Mouse (Mus musculus): ENCODE measurements around the gene Ndufaf2. TPM values are rescaled to one million over a fixed set of nuclear protein-coding genes. Genes with fewer than 3 reads are reported as not detected.
A peak's percentile ranks its signal among the peaks of the same experiment; 100 is the strongest.

Ndufaf2 gene
- polyA plus RNA-seq, 1 experiment: 2.0 TPM

DNA sequence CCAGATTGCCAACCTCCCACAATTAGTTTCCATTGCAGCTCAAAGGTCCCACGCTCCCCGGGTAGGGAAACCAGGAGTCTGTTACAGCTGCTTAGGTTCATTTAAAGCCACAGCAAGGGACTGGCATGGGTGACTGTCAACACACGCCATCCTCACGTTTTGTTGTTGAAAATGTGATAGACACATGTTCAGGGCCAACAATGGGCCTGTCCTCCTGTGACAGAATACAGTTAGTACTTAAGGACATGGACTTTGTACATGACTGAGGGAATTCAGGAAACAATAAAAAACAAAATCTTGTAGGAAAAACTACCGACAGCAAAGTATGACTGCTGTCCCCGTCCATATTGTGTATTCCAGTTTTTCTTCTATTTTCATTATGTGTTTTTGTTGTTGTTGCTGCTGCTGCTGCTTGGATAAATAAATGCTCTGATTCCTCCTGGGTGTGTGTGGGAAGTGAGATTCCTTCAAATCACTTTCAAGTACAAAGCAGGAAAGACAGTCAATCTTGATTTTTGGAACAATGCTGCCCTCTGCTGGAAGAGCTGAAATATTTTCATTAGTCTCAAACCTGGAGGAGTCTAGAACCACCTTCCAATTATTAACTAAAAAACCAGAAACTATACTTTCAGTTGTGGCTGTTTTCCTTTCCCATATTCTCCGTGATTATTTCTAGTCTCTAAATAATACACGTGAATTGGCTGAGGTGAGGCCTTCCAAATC lies 5.6 kb downstream of the Ndufaf2 start:
- WGBS: 74% methylated on average over 8 of the region's 8 CpGs
- H3K4me1 ChIP-seq (ENCODE audit: control insufficient read depth, insufficient read depth, insufficient read length): no peaks in the 10 kb centered on the region
- DNase-seq (ENCODE audit: low read depth in 1 of 2, low spot score in 2 of 2): peak in 1 of 2 experiments; percentile 44
- no peak for TF ChIP-seq CTCF (IDR thresholded peaks at IDR 0.05; ENCODE audit: extremely low read depth, insufficient read depth, insufficient read length, insufficient replicate concordance)
- no peak for TF ChIP-seq POLR2A (IDR thresholded peaks at IDR 0.05; ENCODE audit: low read depth, low read length)
- no peak overlapping the region for H3K4me3 ChIP-seq (ENCODE audit: extremely low read depth, insufficient read depth, insufficient read length)
- no peaks in the 10 kb centered on the region for H3K36me3 ChIP-seq (ENCODE audit: control insufficient read depth, insufficient read depth, low read length)
- no peaks in the 10 kb centered on the region for H3K27me3 ChIP-seq (ENCODE audit: control insufficient read depth, insufficient read depth, low read length)
- H3K27ac ChIP-seq (ENCODE audit: insufficient read depth, low read length): no peak overlapping the region

DNA sequence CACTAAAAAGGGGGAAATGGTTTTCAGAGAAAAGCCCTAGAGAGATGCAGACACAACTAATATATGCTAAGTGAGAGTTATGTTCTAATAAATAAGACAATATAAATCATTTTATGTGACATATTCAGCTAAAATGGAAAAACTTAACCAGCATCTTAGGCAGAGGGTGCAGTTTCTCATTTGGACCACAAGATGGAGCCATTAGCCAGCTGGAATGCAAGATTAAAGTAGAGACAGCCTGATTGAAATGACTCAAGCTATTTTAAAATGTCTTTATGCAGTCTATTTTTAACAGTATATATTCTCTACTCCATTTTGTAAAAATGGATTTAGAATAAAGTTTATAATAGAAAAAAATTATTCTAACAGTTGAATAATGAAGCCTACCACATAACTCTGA lies 6.6 kb downstream of the Ndufaf2 start:
- Histone ChIP-seq H3K4me3 (ENCODE audit: extremely low read depth, insufficient read depth, insufficient read length) (no peak overlapping the region), H3K27ac (ENCODE audit: insufficient read depth, low read length) (no peak overlapping the region), H3K36me3 (ENCODE audit: control insufficient read depth, insufficient read depth, low read length) (no peaks in the 10 kb centered on the region), H3K27me3 (ENCODE audit: control insufficient read depth, insufficient read depth, low read length) (no peaks in the 10 kb centered on the region), H3K4me1 (ENCODE audit: control insufficient read depth, insufficient read depth, insufficient read length) (no peaks in the 10 kb centered on the region)
- DNase-seq (ENCODE audit: low read depth in 1 of 2, low spot score in 2 of 2): no peak
- TF ChIP-seq CTCF (IDR thresholded peaks at IDR 0.05; ENCODE audit: extremely low read depth, insufficient read depth, insufficient read length, insufficient replicate concordance): peak; percentile 21; the same call in 1 of the 2 replicates
- TF ChIP-seq POLR2A (IDR thresholded peaks at IDR 0.05; ENCODE audit: low read depth, low read length): no peak

DNA sequence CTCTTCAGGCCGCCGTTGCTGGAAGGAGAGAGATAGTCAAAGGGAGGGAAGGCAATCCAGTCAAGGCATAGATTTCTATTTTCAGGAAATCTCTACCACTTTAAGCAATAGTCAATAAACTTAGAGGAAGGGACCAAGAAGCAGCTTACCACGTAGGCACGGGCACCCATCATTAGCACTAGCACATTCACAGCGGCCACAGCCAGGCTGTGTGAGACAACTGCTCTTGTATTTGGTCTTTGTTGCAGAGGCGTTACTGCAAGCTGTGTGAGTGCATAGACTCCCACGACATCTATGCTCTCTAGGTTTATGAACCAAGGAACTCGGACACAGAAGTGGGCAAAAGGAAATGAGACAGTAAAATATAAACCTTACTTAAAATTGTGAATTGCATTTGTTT lies 14.3 kb downstream of the Ndufaf2 start:
- H3K4me3 ChIP-seq (ENCODE audit: extremely low read depth, insufficient read depth, insufficient read length): no peak overlapping the region
- H3K36me3 ChIP-seq (ENCODE audit: control insufficient read depth, insufficient read depth, low read length): no peaks in the 10 kb centered on the region
- 95% methylated on average over 8 of the region's 8 CpGs for WGBS
- H3K4me1 ChIP-seq (ENCODE audit: control insufficient read depth, insufficient read depth, insufficient read length): no peaks in the 10 kb centered on the region
- H3K27ac ChIP-seq (ENCODE audit: insufficient read depth, low read length): no peak overlapping the region
- H3K27me3 ChIP-seq (ENCODE audit: control insufficient read depth, insufficient read depth, low read length): no peaks in the 10 kb centered on the region
- no peak for DNase-seq (ENCODE audit: low read depth in 1 of 2, low spot score in 2 of 2)
- TF ChIP-seq POLR2A (IDR thresholded peaks at IDR 0.05; ENCODE audit: low read depth, low read length) (no peak), CTCF (IDR thresholded peaks at IDR 0.05; ENCODE audit: extremely low read depth, insufficient read depth, insufficient read length, insufficient replicate concordance) (no peak)

DNA sequence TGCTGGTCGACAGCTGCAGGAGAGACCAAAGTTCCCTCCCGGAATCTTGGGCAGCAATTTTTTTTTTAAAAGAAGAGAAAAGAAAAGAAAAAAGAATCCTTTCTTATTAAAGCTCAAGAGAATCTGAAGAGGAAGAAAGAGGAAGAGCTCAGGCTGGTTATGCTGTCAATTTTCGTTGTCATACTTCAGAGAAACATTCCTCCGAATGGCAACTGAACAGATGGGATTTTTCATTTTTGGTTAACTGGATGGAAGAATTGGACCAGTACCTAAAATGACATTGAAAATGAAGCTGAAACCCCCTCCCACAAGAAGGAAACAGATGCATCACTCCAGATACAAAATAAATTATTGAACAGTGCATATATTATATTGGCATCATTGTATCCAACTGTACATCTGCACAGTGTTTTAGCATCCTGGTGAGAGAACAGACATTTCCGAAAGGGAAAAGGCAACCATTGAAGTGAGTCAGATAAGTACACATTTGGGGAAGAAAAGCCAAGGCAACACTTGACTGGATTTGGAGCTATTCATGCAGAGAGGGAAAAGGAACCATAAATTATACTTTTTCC lies 19.9 kb downstream of the Ndufaf2 start:
- no peaks in the 10 kb centered on the region for H3K4me1 ChIP-seq (ENCODE audit: control insufficient read depth, insufficient read depth, insufficient read length)
- H3K36me3 ChIP-seq (ENCODE audit: control insufficient read depth, insufficient read depth, low read length): no peaks in the 10 kb centered on the region
- no peak overlapping the region for H3K27ac ChIP-seq (ENCODE audit: insufficient read depth, low read length)
- 85% methylated on average over 5 of the region's 5 CpGs for WGBS
- H3K27me3 ChIP-seq (ENCODE audit: control insufficient read depth, insufficient read depth, low read length): no peaks in the 10 kb centered on the region
- no peak overlapping the region for H3K4me3 ChIP-seq (ENCODE audit: extremely low read depth, insufficient read depth, insufficient read length)
- TF ChIP-seq CTCF (IDR thresholded peaks at IDR 0.05; ENCODE audit: extremely low read depth, insufficient read depth, insufficient read length, insufficient replicate concordance) (no peak), POLR2A (IDR thresholded peaks at IDR 0.05; ENCODE audit: low read depth, low read length) (no peak)
- DNase-seq (ENCODE audit: low read depth in 1 of 2, low spot score in 2 of 2): no peak

DNA sequence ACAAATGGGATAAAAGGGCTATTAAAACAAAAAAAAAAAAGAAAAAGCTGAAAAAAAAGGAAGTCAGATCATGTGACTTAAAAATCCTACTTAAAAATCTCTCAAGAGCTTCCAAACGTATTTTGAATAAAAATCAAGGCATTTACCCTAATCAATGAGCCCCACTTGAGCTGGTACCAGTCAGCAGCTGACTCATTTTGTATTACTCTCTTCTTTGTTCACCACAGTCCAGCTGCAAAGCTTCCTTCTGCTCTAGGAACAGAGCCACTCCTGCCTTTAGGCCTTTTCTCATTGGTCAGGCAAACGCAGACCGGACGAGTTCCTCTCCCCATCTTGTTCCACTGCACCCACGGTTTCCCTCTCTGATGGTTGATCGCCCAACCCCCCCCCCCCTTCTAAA lies 22.8 kb downstream of the Ndufaf2 start:
- H3K36me3 ChIP-seq (ENCODE audit: control insufficient read depth, insufficient read depth, low read length): no peaks in the 10 kb centered on the region

DNA sequence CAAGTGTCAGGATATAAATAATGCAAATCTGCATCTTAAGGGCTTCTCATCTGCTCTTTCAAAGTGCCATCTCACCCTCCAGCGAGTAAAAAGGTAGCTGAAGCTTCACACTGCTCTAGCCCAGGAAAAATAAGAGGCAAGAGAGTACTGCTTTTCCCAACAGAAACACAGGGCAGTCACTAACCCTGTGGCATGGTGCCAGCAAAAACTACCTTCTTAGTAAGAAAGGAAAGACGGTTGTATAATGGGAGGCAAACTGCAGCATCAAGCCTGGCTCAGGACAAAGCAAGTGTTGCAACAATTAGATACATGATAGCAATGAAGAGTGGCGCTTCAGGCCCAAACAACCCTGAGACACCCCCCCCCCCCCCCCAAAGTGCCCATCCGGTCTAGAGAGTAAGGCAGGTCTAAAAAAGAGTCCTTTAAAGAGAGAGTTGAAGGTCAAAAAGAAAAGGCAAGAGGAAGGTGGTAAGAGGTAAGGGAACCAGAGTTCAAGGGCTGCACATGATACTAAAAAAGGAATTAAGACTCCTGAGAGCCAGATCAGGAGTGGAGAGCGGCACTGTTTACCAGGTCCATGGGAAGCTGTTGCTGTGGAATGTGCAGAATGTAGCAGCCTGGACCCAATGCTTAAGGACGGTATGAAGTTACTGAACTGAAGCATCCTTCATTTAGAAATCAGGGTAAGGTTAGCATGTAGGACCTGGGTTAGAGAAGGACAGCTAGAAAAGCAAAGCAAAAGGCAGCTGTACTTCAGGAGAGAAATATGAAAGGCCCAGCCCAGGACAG lies 26.2 kb downstream of the Ndufaf2 start:
- H3K4me1 ChIP-seq (ENCODE audit: control insufficient read depth, insufficient read depth, insufficient read length): no peaks in the 10 kb centered on the region
- no peaks in the 10 kb centered on the region for H3K27me3 ChIP-seq (ENCODE audit: control insufficient read depth, insufficient read depth, low read length)
- H3K4me3 ChIP-seq (ENCODE audit: extremely low read depth, insufficient read depth, insufficient read length): no peak overlapping the region
- H3K36me3 ChIP-seq (ENCODE audit: control insufficient read depth, insufficient read depth, low read length): no peaks in the 10 kb centered on the region
- no peak overlapping the region for H3K27ac ChIP-seq (ENCODE audit: insufficient read depth, low read length)
- TF ChIP-seq POLR2A (IDR thresholded peaks at IDR 0.05; ENCODE audit: low read depth, low read length): no peak
- no peak for TF ChIP-seq CTCF (IDR thresholded peaks at IDR 0.05; ENCODE audit: extremely low read depth, insufficient read depth, insufficient read length, insufficient replicate concordance)
- DNase-seq (ENCODE audit: low read depth in 1 of 2, low spot score in 2 of 2): no peak
- 83% methylated on average over 6 of the region's 6 CpGs for WGBS

More for the DNA sequence above, 22.8 kb downstream of the Ndufaf2 start:
- Histone ChIP-seq H3K4me3 (ENCODE audit: extremely low read depth, insufficient read depth, insufficient read length) (no peak overlapping the region), H3K27ac (ENCODE audit: insufficient read depth, low read length) (no peak overlapping the region), H3K4me1 (ENCODE audit: control insufficient read depth, insufficient read depth, insufficient read length) (no peaks in the 10 kb centered on the region), H3K27me3 (ENCODE audit: control insufficient read depth, insufficient read depth, low read length) (no peaks in the 10 kb centered on the region)
- WGBS: 78% methylated on average over 6 of the region's 6 CpGs
- no peak for DNase-seq (ENCODE audit: low read depth in 1 of 2, low spot score in 2 of 2)
- TF ChIP-seq POLR2A (IDR thresholded peaks at IDR 0.05; ENCODE audit: low read depth, low read length) (no peak), CTCF (IDR thresholded peaks at IDR 0.05; ENCODE audit: extremely low read depth, insufficient read depth, insufficient read length, insufficient replicate concordance) (no peak)
